Mouse (Mus musculus) T-cell, adult 2 months (primary cell): Measurements from ENCODE around the gene Snrnp70.

ENCODE experiments used
- DNase-seq: peaks from one replicate; pipeline ENCODE4 v3.0.0; 2022; ENCODE audit warnings: low spot score

The Snrnp70 gene

DNA sequence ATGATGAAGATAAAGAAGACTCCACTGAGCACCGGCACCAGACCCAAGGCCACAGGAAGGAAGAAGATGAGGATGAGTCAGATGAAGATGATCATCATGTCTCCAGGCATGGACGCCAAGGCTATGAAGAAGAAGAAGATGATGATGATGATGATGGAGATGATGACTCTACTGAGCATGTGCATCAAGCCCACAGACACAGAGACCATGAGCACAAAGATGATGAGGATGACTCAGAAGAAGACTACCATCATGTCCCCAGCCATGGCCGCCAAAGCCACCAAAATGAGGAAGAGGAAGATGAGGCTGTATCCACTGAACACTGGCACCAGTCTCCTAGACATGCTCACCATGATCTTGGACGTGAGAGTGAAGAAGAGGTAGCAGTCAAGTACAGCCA lies 59.2 kb downstream of the Snrnp70 start:
- DNase-seq: no peak

DNA sequence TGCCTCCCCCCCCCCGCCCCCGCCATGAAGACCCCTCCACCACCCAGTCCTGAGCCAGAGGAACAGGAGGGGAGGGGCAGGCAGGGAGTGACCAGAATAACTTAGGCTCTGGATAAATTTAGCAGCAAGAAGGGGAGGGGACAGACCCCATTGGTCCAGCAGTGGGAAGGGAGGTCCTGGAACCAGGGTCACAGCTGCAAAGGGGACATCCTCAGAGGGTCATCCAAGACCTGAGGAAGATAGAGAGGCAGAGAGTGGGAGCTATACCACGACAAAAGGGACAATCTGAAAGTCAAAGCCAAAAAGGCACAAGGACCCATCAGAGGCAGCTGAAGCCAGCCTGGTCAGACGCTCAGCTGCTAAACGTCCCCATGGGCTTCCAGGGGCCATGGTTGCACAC lies 60.5 kb downstream of the Snrnp70 start, which contains the start of gene Hrc:
Gene Hrc, plus strand, starts transcription at position 235 of the 400 bp plus-strand sequence.
- DNase-seq: no peak

DNA sequence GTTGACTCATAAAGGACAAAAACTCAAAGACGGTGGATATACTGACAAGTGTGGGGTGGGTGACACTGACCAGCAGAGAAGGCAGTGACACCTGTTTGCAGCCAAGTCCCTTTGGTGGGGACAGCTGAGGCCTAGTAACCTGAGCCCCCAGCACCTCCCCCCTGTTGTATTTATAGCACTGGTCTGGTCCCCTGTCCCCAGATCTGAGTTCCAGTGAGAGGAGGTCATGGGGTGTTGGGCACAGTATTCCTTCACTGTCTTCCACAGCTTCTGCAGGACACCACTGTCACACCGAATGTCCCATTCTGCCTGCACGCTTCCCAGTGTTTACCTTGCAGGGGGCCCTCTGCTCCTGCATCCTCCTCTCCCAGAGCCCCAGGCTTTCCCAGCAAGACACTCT lies 60.9 kb downstream of the Snrnp70 start:
- no peak for DNase-seq

DNA sequence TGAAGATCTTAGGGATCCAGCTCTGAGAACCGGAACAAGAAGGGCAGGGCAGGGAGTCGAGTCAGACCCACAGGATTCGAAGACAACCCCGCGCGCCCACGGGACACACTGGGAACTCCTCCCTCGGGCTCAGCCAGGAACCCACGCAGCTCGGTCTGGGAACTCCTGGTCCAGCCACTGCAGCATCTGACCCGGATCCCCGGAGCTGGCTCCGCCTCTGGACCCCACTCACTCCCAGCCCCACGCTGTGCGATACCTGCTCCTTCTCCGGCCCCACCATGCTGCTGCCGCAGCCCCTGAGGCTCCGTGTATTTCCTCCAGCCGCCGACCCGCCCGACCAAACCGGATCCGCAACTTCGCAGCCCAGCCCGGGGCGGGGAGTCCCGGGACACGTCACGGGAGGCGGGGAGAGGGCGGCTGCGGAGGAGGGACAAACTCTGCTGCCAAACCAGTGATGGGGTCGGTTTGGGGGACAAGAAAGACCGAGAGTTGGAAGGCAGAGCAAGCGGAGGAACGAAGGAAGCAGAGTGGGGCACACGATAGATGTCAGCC lies 62.0 kb downstream of the Snrnp70 start, which contains the start of gene Trpm4:
Gene Trpm4, minus strand, starts transcription at position 350 of the 552 bp plus-strand sequence.
- DNase-seq: peak; percentile 84

DNA sequence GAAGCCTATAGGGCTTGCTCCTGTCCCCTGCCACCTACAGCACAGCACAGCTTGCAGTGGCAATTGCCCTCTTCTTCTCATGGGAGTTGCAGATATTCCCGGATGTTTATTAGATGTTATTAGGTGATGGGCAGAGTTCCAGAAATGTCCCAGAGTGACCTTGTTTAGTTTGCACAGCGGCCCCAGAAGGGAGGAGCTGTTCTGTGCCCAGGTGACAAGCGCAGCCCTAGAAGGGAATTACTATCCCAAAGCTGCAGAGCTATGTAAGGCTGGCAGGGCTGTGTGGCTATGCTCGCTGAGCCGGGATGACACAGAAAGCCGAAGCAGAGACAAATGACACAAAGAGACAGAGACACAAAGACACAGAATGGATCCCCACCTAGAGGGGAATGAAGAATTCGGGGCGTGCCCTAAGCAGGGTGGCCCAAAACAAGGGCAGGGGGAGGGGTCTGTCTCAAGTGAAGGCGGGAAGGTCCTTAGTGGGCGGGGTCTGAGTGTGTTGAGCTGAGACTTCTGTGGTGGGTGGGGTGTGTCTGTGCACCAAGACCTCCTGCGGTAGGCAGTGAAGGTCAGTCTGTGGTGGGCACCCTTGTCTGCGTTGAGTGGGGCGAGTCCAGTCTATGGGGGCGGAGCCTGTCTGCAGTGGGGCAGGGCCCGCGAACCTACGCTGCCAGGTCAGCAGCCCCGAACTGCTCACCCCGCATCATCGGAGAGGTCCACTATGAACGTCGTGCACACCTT lies 62.7 kb downstream of the Snrnp70 start:
- DNase-seq: peak; percentile 35

DNA sequence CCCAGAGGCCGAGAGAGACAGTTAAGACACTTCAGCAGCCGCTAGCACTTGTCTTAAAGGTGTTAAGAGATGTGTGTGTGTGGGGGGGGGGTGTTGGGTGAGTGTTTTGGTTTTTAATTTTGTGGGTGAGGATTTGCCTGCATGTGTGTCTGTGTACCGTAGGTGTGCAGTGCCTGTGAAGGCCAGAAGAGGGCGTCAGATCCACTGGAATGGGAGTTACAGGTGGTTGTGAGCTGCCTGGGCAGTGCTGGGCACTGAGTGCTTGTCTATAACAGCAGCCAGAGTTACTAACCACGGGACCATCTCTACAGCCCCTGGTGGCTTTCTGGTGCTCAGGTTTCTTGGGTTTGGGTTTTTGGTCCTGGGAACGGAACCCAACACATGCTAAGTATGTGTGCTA lies 64.0 kb downstream of the Snrnp70 start:
- DNase-seq: no peak

DNA sequence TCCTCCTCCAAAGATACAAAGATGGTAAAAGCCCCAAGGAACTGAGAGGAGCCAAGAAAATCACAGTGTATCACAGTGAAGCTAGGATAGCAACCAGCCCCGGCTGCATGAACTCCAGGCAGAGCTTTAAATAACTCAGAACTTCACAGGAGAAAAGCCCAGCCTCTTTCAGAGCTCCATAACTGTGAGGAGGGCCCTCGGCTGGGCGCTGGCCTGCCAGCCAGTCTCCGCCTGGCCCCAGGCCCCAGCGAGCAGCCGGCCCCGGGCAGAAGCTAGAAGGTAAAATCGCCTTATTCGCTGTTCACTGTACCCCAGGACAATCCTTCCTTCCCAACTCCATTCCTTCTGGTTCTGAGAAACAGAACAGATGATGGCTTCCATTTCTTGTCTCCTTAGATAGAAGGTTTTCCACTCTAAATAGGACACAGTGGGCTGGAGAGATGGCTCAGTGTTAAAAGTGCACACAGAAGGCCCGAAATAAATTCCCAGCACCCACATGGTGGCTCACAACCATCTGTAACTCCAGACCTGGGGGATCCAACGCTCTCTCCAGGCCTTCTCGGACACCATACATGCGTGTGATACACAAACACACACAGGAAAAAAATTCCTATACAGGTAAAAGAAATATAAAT lies 66.6 kb downstream of the Snrnp70 start:
- no peak for DNase-seq
